Mouse (Mus musculus): Measurements from ENCODE around the gene Srrm3.

The Srrm3 gene
- long read RNA-seq, experiment 1 = 0 reads
- long read RNA-seq, experiment 2, partial matches to known transcripts = 0 of 2 reads
- long read RNA-seq, experiment 2, other reads (novel, unspliced or antisense) = 2 of 2 reads

- intact Hi-C loops (cut with DNase I) = no loop called here
Measured at GRCm38 (mm10) chr5:135806555-135807262, at the start of gene Srrm3. Gene Srrm3, plus strand, starts transcription at chr5:135806890.

GRCm38 (mm10) chr5:135761881-135762280 is 44.8 kb upstream of the Srrm3 start:
- intact Hi-C loops (cut with DNase I) = loop anchor here (5.0 kb wide), 1 partner anchor 210 kb away; no protein-coding TSS in a partner anchor

- intact Hi-C loops (cut with DNase I) = loop anchor here (1.0 to 5.0 kb wide), 2 partner anchors 147 to 211 kb away; no protein-coding TSS in a partner anchor
Measured at GRCm38 (mm10) chr5:135763526-135763925, 43.2 kb upstream of the Srrm3 start.

GRCm38 (mm10) chr5:135764971-135765370 is 41.7 kb upstream of the Srrm3 start:
- intact Hi-C loops (cut with DNase I) = loop anchor here (5.0 kb wide), 1 partner anchor 213 kb away; no protein-coding TSS in a partner anchor

GRCm38 (mm10) chr5:135772519-135772918 is 34.2 kb upstream of the Srrm3 start:
- intact Hi-C loops (cut with DNase I) = no loop called here

- intact Hi-C loops (cut with DNase I) = no loop called here
Measured at GRCm38 (mm10) chr5:135776546-135776945, 30.1 kb upstream of the Srrm3 start.

GRCm38 (mm10) chr5:135777796-135778470 is 28.8 kb upstream of the Srrm3 start, which contains the start of gene Styxl1:
Gene Styxl1, minus strand, starts transcription at chr5:135778385.
- intact Hi-C loops (cut with DNase I) = no loop called here

- intact Hi-C loops (cut with DNase I) = no loop called here
Measured at GRCm38 (mm10) chr5:135778471-135779445, 27.9 kb upstream of the Srrm3 start, which contains the start of gene Mdh2. Gene Mdh2, plus strand, starts transcription at chr5:135778480.

- intact Hi-C loops (cut with DNase I) = loop anchor here (10.0 kb wide), 1 partner anchor 386 kb away; the partner anchor contains the start of gene Pom121
Measured at GRCm38 (mm10) chr5:135780331-135780730, 26.4 kb upstream of the Srrm3 start.

GRCm38 (mm10) chr5:135782901-135783300 is 23.8 kb upstream of the Srrm3 start:
- intact Hi-C loops (cut with DNase I) = loop anchor here (10.0 kb wide), 1 partner anchor 388 kb away; the partner anchor contains the start of gene Pom121

- intact Hi-C loops (cut with DNase I) = loop anchor here (1.0 kb wide), 1 partner anchor 61 kb away; no protein-coding TSS in a partner anchor
Measured at GRCm38 (mm10) chr5:135793996-135794858, 12.5 kb upstream of the Srrm3 start.

- intact Hi-C loops (cut with DNase I) = loop anchor here (1.0 kb wide), 1 partner anchor 60 kb away; no protein-coding TSS in a partner anchor
Measured at GRCm38 (mm10) chr5:135794859-135795181, 11.9 kb upstream of the Srrm3 start.

GRCm38 (mm10) chr5:135799746-135800145 is 6.9 kb upstream of the Srrm3 start:
- intact Hi-C loops (cut with DNase I) = no loop called here

- intact Hi-C loops (cut with DNase I) = no loop called here
Measured at GRCm38 (mm10) chr5:135800927-135801326, 5.8 kb upstream of the Srrm3 start.

GRCm38 (mm10) chr5:135802641-135803040 is 4.0 kb upstream of the Srrm3 start:
- intact Hi-C loops (cut with DNase I) = no loop called here

GRCm38 (mm10) chr5:135803135-135803534 is 3.6 kb upstream of the Srrm3 start:
- intact Hi-C loops (cut with DNase I) = no loop called here

GRCm38 (mm10) chr5:135803676-135804075 is 3.0 kb upstream of the Srrm3 start:
- intact Hi-C loops (cut with DNase I) = no loop called here

GRCm38 (mm10) chr5:135804735-135805134 is 2.0 kb upstream of the Srrm3 start:
- intact Hi-C loops (cut with DNase I) = no loop called here

- intact Hi-C loops (cut with DNase I) = no loop called here
Measured at GRCm38 (mm10) chr5:135807263-135807637, 560 bp downstream of the Srrm3 start.

- intact Hi-C loops (cut with DNase I) = no loop called here
Measured at GRCm38 (mm10) chr5:135812991-135813390, 6.3 kb downstream of the Srrm3 start.

All from adrenal gland (tissue).